Mouse (Mus musculus) liver, embryonic 14.5 days (tissue): ENCODE results near the gene Myb.

Experiments used
- CTCF ChIP-seq: IDR thresholded peaks from 2 replicates; pipeline ENCODE4 v1.5.1; 2016; ENCODE audit warnings: antibody characterized with exemption, low read depth, control low read depth
- EP300 ChIP-seq: IDR thresholded peaks from 2 replicates; pipeline ENCODE4 v1.6.1; 2016; ENCODE audit warnings: antibody characterized with exemption, low read depth

GRCm38 (mm10) chr10:21100646-21101249, 60.0 kb downstream of the Myb start:
- TF ChIP-seq CTCF (no peak), EP300 (no peak)
